Mouse (Mus musculus) testis, postnatal 14 days (tissue): Measurements from ENCODE around the gene Cbx7.

Source experiments
- DNase-seq: peaks from one replicate; pipeline ENCODE4 v3.0.0; 2021; ENCODE audit warnings: low spot score

Cbx7 gene

DNA sequence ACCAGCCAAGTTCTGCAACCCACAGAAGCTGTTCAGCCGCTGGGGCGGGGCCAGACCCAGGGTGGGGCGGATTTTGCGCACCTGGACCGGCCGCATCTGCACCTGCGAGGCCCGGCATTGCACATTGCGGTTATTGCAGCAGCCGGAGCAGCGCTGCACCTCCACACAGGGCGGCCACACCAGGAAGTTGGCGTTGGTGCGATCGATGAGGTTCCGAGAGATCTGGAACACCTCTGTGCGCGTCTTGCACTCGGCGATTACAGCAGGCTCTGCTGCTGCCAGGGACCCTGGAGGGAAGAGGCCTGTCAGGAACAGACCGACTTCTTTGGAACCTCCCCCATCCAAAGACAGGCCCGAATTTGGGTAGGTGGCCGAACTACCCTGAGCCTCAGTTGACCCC is 30.7 kb upstream of the Cbx7 start:
- no peak for DNase-seq

DNA sequence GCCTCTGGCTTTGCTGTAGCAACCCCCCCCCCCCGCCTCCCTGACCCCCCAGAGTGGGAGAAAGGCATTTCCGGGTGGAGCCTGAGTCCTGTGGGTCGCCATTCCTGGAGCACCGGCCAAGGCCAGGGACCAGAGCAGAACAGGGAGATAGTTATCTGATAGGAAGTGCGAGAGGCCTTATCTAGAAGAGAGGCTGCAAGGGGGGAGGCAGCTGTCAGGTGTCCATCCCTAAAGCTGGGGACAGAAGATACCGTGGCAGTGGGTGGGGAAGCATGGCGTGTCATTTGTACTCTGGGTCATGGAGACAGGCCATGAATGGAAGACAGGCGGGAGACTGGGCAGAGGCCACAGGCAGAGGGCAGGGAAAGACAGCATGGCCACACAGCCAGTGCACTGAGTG is 29.8 kb upstream of the Cbx7 start:
- no peak for DNase-seq

DNA sequence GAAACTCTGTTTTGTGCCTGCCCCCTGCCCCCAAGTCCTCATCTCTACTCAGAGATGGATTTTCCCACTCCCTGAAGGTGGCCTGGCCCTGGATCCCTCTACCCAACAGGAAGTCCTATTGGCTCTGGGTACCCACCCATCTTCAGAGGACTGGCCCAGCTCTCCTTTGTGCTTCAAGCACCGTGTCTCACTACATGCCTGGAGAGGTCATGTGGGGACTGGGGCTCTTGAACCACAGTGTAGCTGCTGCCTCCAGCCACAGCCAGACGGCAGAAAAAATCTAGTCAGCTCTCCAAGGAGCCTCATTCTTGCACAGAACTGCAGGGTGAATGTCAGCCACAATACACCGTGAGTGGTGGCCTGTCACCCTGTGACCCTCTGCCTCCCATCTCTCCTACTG is 27.1 kb upstream of the Cbx7 start:
- DNase-seq, result no peak

DNA sequence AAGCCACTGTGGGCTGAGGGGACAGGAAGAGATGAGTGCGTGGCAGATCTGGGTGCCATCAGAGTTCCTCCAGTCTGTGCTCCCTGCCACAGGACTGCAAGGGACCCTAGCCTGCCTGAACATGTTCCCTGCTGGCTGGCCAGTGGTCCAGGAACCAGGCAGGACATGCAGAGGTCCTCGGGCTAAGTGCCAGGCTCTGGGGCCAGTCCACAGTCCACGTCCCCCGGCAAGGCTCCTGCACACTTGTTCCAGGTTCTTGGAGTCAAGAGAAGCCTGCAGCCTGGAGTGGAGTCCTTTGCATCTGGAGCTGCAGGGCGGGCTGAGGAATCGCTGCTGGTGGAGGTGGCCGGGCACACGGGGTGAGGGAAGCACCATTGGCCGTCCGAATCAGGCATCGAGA is 25.9 kb upstream of the Cbx7 start:
- DNase-seq, result no peak

DNA sequence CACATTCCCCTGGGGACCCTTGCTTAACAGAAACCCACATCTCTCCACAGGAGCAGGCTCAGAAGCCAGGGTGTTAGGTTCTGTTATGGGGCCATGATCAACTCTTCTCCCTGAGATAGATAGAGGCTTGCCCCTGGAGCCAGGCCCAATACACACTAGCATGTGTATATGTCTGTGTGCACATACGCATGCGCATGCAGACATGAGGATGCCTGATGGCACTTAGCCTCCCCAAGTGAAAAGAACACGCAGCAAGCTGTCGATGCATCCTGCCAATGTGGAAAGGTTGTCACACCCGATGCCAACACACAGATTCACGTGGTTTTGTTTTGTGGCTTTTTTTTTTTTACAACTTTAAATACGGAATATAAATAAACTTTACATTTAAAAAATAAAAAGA is 24.6 kb upstream of the Cbx7 start:
- no peak for DNase-seq

DNA sequence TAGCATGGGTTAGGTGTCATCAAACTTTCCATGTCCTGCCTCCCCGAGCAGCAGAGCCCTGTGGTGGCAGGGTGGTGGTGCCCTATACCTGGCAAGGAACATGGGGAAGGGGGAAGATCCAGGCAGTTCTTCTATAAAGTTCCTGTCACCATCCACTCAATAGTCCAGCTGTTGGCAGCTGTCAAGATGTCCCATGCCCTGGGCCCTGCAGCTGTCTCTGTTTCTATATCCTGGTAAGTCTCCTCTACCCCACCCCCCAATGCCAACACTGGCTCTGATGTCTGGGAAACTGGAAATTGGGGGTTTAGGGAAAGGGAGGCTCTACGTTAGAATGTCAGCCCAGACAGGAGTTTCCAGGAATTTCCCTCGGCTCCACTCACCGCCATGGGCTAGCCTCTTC is 23.6 kb upstream of the Cbx7 start:
- no peak for DNase-seq

DNA sequence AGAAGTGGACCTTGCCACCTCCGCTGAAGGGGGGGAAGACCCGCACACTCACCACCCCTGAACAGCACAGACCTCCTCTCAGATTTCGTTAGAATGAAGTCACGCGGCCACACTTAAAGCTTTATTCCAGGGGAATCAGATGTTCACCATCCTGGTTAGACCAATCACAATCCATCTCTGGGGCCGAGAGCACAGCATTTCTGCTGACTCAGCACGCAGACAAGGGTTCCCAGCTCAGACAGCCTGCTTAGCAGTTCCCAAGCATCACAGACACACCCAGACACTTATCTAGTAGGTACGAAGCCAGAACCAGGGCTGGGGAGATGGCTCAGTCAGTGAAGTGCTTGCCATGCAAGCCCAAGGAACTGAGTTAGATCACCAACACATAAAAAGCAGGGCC is 15.3 kb upstream of the Cbx7 start:
- DNase-seq, result no peak

DNA sequence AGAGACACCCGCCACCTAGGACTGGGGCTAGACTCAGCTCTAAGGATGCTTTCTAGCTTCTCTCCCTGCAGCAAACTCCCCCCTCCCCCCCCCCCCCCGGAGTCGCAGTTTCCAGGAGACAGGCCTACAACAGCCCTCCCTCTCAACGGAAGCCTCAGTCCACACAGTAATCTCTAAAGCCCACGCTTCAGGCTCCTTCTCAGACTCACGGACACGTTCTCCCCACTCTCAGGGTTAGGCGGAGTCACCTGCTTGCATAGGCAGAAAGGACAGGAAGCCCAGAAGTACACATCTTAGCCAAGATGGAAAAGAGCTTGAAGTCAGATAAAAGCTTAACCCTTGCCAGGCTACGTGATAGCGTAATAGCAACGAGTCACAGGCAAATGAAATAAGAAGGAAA is 14.6 kb upstream of the Cbx7 start:
- DNase-seq, result no peak

DNA sequence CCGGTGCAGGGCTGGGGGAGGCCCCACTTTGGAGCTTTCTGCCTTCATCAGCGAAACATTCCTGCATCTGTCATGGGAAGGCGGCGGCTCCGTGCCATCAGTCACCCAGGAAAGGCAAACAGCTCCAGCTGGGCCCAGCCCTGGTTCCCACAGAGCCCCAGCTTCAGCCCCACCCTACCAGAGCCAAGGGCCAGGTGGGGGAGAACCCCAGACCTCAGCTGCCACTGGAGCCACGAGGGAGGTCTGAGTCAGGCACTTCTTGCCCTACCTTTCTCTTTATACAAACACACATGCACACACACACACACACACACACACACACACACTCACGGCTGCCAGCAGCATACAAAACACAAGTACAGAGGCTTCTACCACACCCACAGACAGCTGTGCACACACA is 13.2 kb upstream of the Cbx7 start:
- DNase-seq, result no peak

DNA sequence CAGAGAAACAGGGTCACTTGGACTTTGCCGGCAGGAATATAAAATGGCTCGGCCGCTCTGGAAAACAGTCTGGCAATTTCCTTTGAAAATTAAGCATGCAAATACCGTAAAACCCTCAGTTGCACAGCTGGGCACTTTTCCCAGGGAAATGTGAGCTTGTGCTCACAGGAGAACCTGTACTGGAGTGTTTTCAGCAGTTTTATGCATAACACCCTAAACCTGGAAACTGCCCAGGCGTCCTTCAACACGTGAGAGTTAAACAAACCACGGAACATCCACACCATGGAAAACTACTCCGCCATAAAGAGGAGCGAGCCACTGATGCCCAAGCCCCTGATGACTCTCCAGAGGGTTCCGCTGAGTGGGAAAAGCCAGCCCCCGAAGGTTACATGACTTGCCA is 9.8 kb upstream of the Cbx7 start:
- no peak for DNase-seq

DNA sequence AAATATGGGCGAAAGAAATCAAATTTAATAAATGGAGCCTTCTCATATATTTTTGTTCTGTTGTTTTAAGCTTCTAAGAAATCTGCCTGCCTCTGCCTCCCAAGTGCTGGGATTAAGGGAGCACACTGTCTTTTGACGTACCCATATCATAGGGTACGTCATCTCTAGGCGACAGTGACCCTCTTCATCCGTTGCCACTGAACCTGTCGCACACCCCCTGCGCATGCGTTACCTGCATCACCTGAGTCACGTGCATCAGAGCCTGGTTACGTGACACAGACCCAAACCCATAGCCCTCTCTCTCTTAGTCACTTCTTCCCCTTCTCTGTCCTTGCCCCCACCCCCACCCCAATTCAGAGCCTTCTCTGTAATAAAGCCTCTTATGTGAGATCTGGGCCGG is 1.3 kb upstream of the Cbx7 start:
- DNase-seq, result no peak

DNA sequence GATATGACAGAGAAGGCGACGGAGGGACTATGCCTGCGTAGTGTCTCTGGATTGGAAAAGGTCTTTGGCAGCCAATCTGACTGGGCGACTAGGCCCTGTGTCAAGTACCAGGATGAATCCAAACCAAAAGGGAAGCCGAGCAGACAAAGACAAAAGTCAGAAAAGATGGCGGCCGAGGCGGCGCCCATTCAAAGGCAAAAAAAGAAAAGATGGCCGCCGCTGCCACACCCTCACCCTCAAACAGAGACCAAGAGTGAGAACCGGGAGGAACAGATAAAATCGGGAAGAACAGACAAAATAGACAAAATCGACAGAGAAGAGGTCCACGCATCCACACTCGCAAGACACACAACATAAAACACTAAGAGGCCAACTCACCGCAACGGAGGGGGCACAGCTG is 428 bp downstream of the Cbx7 start:
- DNase-seq, result no peak

DNA sequence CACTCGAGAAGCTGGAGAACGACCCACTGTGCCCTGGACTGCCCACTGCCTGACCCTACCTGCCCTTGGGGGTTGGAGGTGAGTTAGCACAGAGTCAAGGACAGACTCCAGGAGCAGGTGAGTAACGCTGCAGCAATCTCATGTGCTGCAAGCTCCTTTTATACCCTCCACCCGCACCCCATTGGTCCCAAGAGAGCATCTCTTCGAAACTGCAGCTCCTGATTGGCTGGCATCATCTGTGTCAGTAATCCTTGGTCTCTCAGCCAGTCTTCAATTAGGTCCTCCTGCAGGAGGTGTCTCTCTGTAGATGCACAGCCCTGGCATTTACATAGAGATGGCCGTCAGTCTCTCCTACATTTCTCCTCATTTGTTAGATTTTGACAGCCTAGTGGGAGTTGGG is 3.6 kb downstream of the Cbx7 start:
- no peak for DNase-seq

DNA sequence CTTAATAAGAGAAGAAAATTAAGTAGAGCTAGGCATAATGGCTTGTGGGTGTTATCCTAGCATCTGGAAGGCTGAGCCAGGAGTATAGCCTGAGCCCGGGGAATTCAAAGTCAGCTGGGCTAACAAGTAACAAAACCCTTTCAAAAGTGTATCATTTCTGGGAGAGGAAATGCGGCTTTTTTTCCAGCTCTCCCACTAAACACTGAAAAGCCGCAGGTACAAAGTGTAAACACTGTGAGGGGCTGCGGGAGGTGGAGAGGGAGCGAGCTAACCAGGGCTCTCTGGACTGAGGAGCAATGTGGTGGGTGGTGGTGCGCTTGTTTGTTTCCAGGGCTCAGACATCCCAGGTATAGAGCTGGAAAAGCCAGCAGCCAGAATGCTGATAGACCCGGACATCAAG is 6.5 kb downstream of the Cbx7 start:
- peak; percentile 74 for DNase-seq

DNA sequence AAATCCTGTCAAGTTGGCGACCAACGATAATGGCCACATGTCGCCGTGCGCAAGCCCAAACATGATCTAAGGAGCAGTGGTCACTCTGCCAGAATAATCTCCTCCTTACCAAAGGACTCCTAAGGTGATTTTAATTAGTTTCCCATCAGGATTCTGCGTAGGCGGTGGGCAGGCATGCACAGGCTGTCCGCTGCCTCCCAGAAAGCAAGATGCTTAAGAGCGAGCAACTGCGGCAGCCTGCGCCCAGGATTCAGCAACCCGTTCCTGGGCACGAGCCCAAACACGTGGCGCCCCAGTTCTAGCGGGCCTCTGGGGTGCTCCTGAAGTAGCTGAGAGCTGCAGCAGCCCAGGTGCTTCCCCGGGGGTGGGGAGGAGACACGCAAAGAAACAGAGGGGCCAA is 8.3 kb downstream of the Cbx7 start:
- no peak for DNase-seq

DNA sequence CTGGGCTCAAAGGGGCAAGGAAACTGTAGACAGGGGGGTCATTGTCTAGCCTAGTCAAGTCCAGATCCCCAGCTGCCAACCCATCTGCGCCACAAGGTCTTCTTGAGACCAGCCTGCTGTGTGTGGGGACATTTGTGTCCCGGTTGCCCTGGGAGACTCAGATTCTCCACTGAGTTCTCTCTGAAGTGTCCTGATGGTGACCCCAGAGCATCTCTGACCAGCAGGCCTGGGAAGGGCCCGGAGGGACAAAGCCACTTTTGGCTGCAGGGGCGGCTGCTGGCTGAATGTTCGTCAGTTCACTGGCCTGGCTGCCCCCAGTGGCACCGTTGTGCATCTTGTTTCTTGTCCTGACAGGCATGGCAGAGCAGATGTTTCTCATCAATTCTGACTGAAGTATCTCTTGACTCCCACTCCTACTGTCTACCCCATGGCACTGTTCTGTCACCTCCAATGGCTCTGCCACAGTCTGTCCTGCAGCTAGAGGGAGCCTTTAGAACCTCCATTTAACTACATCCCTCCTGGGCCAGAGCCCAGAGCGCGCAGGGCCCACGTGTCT is 9.5 kb downstream of the Cbx7 start:
- DNase-seq, result no peak

DNA sequence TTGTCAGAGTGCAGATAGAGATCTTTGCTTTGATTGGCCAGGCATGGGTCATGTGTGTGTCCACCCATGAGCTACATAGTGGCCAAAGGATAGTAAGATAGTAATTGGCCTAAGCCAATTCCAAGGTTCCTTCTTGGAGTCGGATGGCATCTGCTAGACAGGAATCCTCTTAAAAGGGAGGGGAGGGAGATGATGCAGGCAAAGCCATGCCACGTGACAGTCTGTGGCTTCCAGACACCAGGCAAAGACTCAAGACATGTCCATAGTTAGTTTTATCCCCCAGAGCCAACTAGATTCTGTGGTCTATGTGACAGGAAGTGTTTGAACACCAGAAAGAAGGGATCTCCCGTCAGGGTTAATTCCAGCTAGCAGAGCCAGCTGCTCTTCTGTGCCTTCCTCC is 12.5 kb downstream of the Cbx7 start:
- no peak for DNase-seq

DNA sequence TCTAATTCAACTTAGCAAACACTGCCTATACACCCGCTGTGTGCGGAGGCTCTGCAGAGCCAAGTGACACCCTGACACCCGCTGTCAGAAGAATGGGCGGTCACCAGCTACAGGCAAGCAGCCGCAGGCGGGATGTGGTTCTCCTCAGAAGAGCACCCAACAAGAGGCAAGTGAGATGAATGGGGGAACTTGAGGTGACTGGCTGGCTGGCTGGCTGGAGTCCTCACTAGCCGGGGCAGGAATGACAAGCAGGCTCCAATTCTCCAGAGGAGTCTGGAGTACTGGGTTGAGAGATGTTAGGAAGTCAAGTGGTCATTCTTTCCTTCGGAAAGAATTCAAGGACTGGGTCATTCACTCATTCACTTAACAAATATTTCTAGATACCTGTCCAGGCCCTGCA is 14.4 kb downstream of the Cbx7 start:
- no peak for DNase-seq

DNA sequence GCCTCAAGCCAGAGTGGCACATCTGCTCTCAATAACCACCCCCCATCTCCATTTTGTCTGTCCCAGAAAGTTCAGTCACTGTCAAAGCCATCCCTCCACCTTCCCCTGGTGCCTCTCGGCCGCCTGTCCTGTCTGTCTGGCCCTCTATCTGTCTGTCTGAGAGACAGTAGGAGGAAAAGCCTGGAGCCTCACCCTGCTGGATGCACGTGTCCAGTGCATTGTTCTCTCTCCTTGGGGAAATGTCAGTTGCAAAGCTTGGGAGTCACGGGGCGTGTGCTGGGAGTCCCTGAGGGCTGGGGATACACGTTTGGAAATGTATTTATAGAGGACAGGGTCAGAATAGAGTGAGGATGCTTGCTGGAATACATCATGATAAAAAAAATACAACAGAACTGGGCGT is 17.4 kb downstream of the Cbx7 start:
- no peak for DNase-seq

DNA sequence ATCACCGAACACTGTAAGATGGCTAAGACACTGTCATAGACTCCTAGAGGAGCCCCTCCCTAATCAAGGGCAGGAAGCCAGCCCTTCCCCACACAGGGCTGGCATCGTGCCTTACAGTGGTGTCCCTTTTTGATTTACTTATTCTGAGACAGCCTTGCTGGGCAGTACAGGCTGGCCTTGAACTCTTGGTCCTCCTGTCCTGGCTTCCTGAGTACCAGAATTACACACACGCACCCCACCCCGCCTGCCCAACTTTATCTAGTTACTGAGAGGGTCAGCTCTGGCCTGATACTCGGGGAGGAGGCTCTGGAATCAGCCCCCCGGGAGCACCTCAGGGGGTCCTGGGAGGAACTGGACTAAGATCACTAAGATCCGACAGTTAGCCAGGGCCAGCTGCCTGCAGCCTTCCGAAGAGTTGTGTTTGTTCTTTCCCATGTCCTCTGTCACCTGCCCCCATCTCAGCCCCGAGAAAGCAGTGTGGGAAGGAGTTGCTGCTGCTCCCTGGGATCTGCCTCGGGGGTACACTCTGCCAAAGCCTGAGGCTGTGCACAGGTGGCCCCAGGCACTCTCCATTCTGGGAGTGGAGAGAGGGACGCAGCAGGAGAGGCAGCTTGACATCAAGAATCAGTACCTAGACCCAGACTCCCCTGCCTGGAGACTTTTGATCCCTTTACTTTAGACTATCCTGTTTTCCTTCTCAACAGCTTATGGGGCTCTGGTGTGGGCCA is 18.3 kb downstream of the Cbx7 start:
- DNase-seq, result peak; percentile 47

DNA sequence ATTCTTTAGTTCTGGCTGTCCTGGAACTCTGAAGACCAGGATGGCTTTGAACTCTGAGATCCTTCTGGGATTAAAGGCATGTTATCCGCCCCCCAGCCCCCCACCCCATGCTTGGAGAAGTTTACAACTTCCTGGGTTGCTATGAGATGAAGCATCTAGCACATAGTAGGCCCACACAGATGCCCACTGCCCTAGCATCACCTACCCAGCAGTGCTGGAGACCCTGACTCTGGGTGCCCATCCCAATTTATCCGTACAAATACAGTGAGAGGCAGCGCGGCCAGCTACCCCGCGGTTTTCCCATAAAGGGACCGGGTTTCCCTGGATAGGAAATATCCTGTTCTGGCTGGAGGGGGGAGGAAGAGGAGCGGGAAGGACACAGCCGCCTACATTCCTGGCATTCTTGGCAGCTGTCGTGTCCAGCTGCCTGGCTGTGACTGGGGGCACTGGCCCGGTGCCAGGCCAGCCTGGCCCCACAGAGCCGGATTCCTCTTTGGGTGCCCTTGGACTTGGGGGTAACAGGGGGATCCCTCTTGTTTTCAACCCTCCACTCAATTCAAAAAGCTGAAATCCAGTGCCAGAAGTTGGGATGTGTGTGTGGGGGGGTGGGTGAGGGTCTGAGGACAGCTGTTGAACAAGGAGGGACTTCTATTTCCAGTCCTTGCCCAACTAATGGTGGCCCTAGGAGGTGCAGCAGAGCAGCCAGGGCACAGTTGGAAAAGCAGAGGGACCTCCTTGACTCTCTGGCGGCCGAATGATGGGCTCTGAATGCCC is 19.0 kb downstream of the Cbx7 start:
- no peak for DNase-seq

DNA sequence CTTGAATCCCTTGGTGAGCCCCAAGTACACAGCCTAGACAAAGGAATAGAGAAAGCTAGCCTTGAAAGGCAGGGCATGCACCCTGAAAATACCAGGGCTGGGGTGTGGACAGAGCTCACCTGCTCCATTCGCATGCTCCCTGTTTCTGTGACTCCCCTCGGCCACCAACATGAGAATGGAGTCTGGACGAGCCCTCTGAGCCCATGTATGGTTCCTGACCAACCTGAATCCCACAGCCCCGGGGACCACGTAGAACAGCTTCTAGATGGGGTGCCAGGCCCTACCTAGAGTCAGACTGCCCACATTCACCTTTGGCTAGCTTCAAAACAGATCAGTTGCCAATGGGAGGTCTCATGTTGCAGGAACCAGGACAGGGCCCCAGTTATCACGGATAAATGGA is 19.7 kb downstream of the Cbx7 start:
- DNase-seq, result no peak

DNA sequence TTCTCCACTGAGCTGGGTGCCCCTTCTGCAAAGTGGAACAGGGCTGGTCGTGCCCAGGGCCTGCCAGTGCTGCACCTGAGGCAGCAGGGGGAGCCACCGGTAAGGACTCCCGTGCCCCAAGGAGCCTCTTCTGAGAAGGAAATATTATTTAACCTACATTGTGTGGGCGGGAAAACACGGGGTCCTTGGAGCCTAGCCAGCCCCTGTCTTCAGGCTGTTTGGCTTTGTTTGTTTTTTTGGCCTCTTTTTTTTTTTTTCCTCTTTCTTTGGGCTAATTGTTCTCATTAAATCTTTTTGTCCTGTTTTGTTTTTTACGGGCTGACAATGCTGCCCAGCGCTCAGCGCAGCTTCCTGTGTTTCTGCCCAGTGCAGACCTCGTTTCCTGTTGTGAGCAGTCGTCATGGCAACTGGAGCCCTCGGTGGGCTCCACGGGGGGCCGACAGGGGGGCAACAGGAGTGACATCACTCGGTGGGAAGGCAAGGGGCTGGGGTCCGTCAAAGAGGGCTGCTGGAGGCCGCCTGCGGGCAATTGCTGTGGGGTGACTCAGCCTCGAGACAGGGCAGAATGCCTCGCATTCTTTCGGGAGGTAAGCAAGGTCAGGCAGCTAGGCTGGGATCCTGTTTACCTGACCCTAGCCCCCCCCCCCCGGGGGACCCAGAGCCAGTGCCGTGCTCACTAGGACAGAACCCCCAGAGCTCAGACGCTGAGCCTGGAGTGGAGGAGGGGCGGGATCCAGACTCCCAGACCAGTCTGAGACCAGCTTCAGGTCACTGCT is 20.5 kb downstream of the Cbx7 start:
- DNase-seq, result peak; percentile 67
